Mouse (Mus musculus): ENCODE results near the gene Mylpf.

DNA sequence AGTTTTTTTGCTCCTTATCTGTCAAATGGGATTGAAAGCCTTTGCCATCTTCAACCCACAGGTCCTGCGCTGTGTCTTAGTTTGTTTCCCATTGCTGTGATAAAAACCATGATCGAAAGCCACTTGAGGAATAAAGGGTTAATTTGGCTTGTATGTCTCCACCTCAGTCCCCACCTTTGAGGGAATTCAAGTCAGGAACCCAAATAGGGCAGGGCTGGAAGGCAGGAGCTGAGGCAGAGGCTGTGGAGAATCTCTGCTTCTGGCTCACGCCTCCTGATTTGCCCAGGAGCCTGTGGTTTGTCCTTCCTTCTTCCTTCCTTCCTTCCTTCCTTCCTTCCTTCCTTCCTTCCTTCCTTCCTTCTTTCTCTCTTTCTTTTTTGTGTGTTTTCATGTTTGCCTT is 14.4 kb downstream of the Mylpf start:
- no peak for TF ChIP-seq CTCF (IDR thresholded peaks at IDR 0.05; ENCODE audit: low read depth)
- no peak for TF ChIP-seq EP300 (IDR thresholded peaks at IDR 0.05; ENCODE audit: low read depth)
